Mouse (Mus musculus): ENCODE results near the gene Ube2cbp. TPM values are rescaled to one million over a fixed set of nuclear protein-coding genes. Genes with fewer than 3 reads are reported as not detected.

The Ube2cbp gene
- polyA plus RNA-seq, 1 experiment from 2014 or later: 1.4 TPM

DNA sequence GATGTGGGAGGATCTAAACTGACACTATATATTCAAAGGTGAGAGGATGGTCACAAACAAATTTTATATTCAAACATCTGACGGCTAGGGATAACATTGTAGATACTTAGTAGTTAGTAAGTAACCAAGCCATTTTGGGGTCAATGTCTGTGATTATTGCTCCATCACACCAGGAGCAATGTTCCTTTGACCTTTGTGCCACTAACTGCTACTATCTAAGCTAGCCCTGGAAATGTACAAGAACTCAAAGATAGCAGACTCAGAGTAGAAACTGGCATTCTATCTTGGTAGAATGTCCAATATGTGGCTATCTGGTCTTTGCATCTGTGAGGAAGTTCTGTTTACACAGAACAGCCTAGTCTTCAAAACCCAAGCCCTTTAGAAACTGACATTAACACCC is 69.7 kb downstream of the Ube2cbp start:
- Histone ChIP-seq H3K4me3 (ENCODE audit: low read depth, low read length) (no peak overlapping the region), H3K9me3 (ENCODE audit: low read length) (no peaks in the 10 kb centered on the region), H3K36me3 (ENCODE audit: insufficient read depth, low read length) (no peaks in the 10 kb centered on the region), H3K27me3 (replicated peaks; ENCODE audit: insufficient read depth, low read length) (no peaks in the 10 kb centered on the region), H3K9ac (replicated peaks; ENCODE audit: low read depth) (no peak overlapping the region), H3K27ac (ENCODE audit: low read length) (no peak overlapping the region), H3K4me1 (ENCODE audit: insufficient read depth, low read depth, low read length) (no peaks in the 10 kb centered on the region), H3K4me2 (replicated peaks; ENCODE audit: low read depth, low read length) (no peak overlapping the region)
- WGBS: 94% methylated on average over 1 of the region's 1 CpGs
- DNase-seq (ENCODE audit: low spot score) (no peak), ATAC-seq (no peak)
- TF ChIP-seq CTCF (IDR thresholded peaks at IDR 0.05): no peak
- TF ChIP-seq EP300 (IDR thresholded peaks at IDR 0.05): no peak

DNA sequence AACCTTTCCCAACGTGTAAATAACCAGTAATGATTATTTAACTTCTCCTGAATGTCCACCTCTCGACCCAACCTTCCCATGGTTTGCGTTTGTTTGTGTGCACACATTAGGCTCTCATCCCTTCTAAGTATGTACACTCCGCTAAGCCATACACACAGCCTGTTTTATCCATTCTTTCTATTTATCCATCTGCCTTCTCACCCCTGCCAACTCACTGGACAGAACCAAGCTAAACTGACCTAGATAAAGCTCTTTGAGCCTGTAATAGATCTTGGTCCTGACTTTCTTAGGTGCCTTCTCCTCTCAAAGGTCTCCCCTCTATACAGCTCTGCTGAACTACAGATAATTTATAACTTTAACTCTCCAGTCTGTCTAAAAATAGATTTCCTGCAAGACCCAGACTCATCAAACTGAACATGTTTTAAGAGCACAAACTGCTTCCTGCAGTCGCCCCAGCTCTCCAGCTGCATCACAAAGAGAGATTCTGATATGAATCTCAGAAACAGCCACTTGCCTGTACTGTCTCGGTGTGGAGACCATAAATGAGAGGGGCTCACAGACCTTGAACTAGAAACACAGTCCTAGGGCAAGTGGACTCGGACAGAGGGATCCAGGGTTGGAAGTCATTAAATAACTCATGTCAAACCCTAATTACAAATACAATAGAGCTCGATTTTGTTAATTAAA is 71.0 kb downstream of the Ube2cbp start:
- Histone ChIP-seq H3K4me1 (ENCODE audit: insufficient read depth, low read depth, low read length) (no peaks in the 10 kb centered on the region), H3K9ac (replicated peaks; ENCODE audit: low read depth) (no peak overlapping the region), H3K36me3 (ENCODE audit: insufficient read depth, low read length) (no peaks in the 10 kb centered on the region), H3K27me3 (replicated peaks; ENCODE audit: insufficient read depth, low read length) (no peaks in the 10 kb centered on the region), H3K9me3 (ENCODE audit: low read length) (no peaks in the 10 kb centered on the region), H3K4me2 (replicated peaks; ENCODE audit: low read depth, low read length) (no peak overlapping the region), H3K27ac (ENCODE audit: low read length) (no peak overlapping the region), H3K4me3 (ENCODE audit: low read depth, low read length) (no peak overlapping the region)
- ATAC-seq (no peak), DNase-seq (ENCODE audit: low spot score) (no peak)
- WGBS: 32% methylated on average over 8 of the region's 8 CpGs
- TF ChIP-seq EP300 (IDR thresholded peaks at IDR 0.05) (no peak), CTCF (IDR thresholded peaks at IDR 0.05) (no peak)

DNA sequence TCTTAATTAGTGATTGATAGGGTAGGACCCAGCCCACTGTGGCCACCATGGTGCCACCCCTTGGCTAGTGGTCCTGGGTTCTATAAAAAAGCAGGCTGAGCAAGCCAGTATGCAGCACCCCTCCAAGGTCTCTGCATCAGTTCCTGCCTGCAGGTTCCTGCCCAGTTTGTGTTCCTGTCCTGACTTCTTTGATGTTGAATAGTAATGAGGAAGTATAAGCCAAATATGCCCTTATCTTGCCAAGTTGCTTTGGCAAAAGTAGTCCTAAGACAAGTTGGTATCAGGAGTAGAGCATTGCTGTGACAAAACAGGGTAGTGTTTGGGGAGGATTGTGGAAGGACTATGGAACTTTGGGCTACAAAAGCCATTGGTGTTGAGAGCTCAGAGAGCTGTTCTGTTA is 73.3 kb downstream of the Ube2cbp start:
- no peak overlapping the region for H3K4me2 ChIP-seq (replicated peaks; ENCODE audit: low read depth, low read length)
- no peak overlapping the region for H3K4me3 ChIP-seq (ENCODE audit: low read depth, low read length)
- DNase-seq (ENCODE audit: low spot score) (no peak), ATAC-seq (no peak)
- no peaks in the 10 kb centered on the region for H3K9me3 ChIP-seq (ENCODE audit: low read length)
- H3K27me3 ChIP-seq (replicated peaks; ENCODE audit: insufficient read depth, low read length): no peaks in the 10 kb centered on the region
- H3K9ac ChIP-seq (replicated peaks; ENCODE audit: low read depth): no peak overlapping the region
- no peaks in the 10 kb centered on the region for H3K36me3 ChIP-seq (ENCODE audit: insufficient read depth, low read length)
- H3K27ac ChIP-seq (ENCODE audit: low read length): no peak overlapping the region
- no peak for TF ChIP-seq CTCF (IDR thresholded peaks at IDR 0.05)
- no peak for TF ChIP-seq EP300 (IDR thresholded peaks at IDR 0.05)
- no peaks in the 10 kb centered on the region for H3K4me1 ChIP-seq (ENCODE audit: insufficient read depth, low read depth, low read length)

DNA sequence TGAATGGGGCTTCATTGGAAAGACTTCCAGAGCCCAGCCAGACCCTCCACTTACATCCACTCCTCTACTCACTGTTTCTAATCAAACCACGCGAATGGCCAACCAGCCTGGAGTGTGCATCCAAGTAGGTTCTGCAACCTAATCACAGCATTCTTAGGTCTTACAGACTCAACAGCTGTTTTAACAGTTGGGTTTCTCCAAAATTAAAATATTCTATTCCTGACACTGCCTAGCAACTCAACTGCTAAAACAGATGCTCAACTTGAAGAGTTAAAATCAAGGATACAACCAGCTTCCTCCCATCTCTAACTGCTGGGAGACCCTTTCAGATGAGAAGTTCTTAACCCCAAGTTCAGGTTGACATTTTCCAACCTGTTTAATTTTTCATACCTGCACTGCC is 74.0 kb downstream of the Ube2cbp start:
- Histone ChIP-seq H3K27me3 (replicated peaks; ENCODE audit: insufficient read depth, low read length) (no peaks in the 10 kb centered on the region), H3K9me3 (ENCODE audit: low read length) (no peaks in the 10 kb centered on the region), H3K27ac (ENCODE audit: low read length) (no peak overlapping the region), H3K4me1 (ENCODE audit: insufficient read depth, low read depth, low read length) (no peaks in the 10 kb centered on the region), H3K36me3 (ENCODE audit: insufficient read depth, low read length) (no peaks in the 10 kb centered on the region), H3K9ac (replicated peaks; ENCODE audit: low read depth) (no peak overlapping the region), H3K4me2 (replicated peaks; ENCODE audit: low read depth, low read length) (no peak overlapping the region), H3K4me3 (ENCODE audit: low read depth, low read length) (no peak overlapping the region)
- WGBS: 86% methylated on average over 2 of the region's 2 CpGs
- no peak for TF ChIP-seq EP300 (IDR thresholded peaks at IDR 0.05)
- no peak for TF ChIP-seq CTCF (IDR thresholded peaks at IDR 0.05)
- ATAC-seq (no peak), DNase-seq (ENCODE audit: low spot score) (no peak)

DNA sequence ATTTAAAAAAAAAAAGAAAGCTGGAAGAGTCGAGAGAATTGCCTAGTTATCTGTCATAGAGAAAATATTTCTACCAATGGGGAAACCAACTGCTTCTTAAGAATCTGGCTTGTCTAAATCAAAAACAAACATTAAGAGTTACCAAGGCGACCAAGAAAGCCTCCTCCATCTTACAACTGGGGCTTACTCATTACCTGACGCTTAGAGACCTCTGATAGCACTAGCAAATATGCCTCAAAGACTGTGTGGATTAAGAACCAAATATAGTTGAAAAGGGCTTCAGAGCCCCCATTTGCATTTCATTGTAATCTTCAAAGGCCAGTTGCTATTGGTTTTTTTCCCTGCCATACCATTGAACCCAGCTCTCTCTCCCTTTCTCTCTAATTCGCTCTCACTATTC is 76.2 kb downstream of the Ube2cbp start:
- Histone ChIP-seq H3K36me3 (ENCODE audit: insufficient read depth, low read length) (no peaks in the 10 kb centered on the region), H3K27ac (ENCODE audit: low read length) (no peak overlapping the region), H3K4me1 (ENCODE audit: insufficient read depth, low read depth, low read length) (no peaks in the 10 kb centered on the region), H3K9me3 (ENCODE audit: low read length) (no peaks in the 10 kb centered on the region), H3K4me2 (replicated peaks; ENCODE audit: low read depth, low read length) (no peak overlapping the region), H3K27me3 (replicated peaks; ENCODE audit: insufficient read depth, low read length) (no peaks in the 10 kb centered on the region), H3K4me3 (ENCODE audit: low read depth, low read length) (no peak overlapping the region), H3K9ac (replicated peaks; ENCODE audit: low read depth) (no peak overlapping the region)
- DNase-seq (ENCODE audit: low spot score) (no peak), ATAC-seq (no peak)
- TF ChIP-seq CTCF (IDR thresholded peaks at IDR 0.05): no peak
- no peak for TF ChIP-seq EP300 (IDR thresholded peaks at IDR 0.05)
- 46% methylated on average over 4 of the region's 4 CpGs for WGBS

DNA sequence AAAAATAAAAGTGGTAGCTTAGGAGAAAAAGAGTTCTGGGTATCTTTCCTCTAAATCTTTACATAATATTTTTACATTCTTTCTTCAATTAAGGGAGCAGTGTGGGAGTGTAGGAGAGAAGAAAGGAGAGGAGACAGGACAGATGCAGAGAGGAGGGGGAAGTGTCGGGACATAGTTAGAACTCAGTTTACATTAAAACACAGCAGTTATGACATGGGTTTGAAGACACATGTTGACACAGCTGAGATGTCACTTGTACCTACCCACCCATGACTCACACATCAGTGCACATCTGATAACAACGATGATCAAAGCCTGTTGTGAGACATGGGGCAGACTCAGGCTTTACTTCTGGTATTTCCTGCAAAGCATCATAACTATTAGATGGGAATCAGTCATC is 87.8 kb downstream of the Ube2cbp start:
- peak; percentile 37; the same call in 1 of the 2 replicates for ATAC-seq
- H3K27me3 ChIP-seq (replicated peaks; ENCODE audit: insufficient read depth, low read length): no peaks in the 10 kb centered on the region
- no peaks in the 10 kb centered on the region for H3K36me3 ChIP-seq (ENCODE audit: insufficient read depth, low read length)
- no peak overlapping the region for H3K9ac ChIP-seq (replicated peaks; ENCODE audit: low read depth)
- 33% methylated on average over 2 of the region's 2 CpGs for WGBS
- H3K27ac ChIP-seq (ENCODE audit: low read length): no peak overlapping the region
- no peaks in the 10 kb centered on the region for H3K4me1 ChIP-seq (ENCODE audit: insufficient read depth, low read depth, low read length)
- DNase-seq (ENCODE audit: low spot score): no peak
- H3K4me2 ChIP-seq (replicated peaks; ENCODE audit: low read depth, low read length): no peak overlapping the region
- TF ChIP-seq CTCF (IDR thresholded peaks at IDR 0.05): no peak
- H3K9me3 ChIP-seq (ENCODE audit: low read length): no peaks in the 10 kb centered on the region
- H3K4me3 ChIP-seq (ENCODE audit: low read depth, low read length): no peak overlapping the region
